Mouse (Mus musculus) adrenal gland, postnatal 0 days (tissue): ENCODE data around the gene Vmn1r119. TPM values are rescaled to one million over a fixed set of nuclear protein-coding genes. Genes with fewer than 3 reads are reported as not detected.

Experiments
- polyA plus RNA-seq: library from polyadenylated mRNA; unstranded; fragments of >200 nt; fragmentation: Nextera tagmentation; extraction: Ambion mirVana; gene quantifications from 2 replicates; pipeline ENCODE4 v1.2.1, GENCODE M21; 2015

Vmn1r119 gene
- polyA plus RNA-seq, result not detected in 2 replicates

GRCm38 (mm10) chr7:21012355-21012754 is at the start of gene Vmn1r119:
Gene Vmn1r119 (minus strand): TSS chr7:21012455.

GRCm38 (mm10) chr7:21053684-21054083 is 41.4 kb upstream of the Vmn1r119 start, which contains the start of gene Vmn1r120:
Gene Vmn1r120 (minus strand): TSS chr7:21053784.

Other genes starting within 250 kb of the Vmn1r119 start
- gene Vmn1r112, start 241.3 kb downstream of the Vmn1r119 start, polyA plus RNA-seq, result not detected in 2 replicates
- not detected in 2 replicates for gene Vmn1r113, start 225.2 kb downstream of the Vmn1r119 start, polyA plus RNA-seq
- gene Vmn1r114, start 200.3 kb downstream of the Vmn1r119 start, polyA plus RNA-seq, result not detected in 2 replicates
- not detected in 2 replicates for gene Vmn1r115, start 167.5 kb downstream of the Vmn1r119 start, polyA plus RNA-seq
- not detected in 2 replicates for gene Vmn1r116, start 140.2 kb downstream of the Vmn1r119 start, polyA plus RNA-seq
- not detected in 2 replicates for gene Vmn1r117, start 128.3 kb downstream of the Vmn1r119 start, polyA plus RNA-seq
- gene Vmn1r118, start 100.1 kb downstream of the Vmn1r119 start, polyA plus RNA-seq, result not detected in 2 replicates
- not detected in 2 replicates for gene Vmn1r120, start 41.3 kb upstream of the Vmn1r119 start, polyA plus RNA-seq
- not detected in 2 replicates for gene Vmn1r121, start 86.1 kb upstream of the Vmn1r119 start, polyA plus RNA-seq
- gene Vmn1r122, start 121.7 kb upstream of the Vmn1r119 start, polyA plus RNA-seq, result not detected in 2 replicates
- gene Vmn1r123, start 149.7 kb upstream of the Vmn1r119 start, polyA plus RNA-seq, result not detected in 2 replicates
- gene Gm5157, start 178.0 kb upstream of the Vmn1r119 start, polyA plus RNA-seq, result not detected in 2 replicates
- not detected in 2 replicates for gene Vmn1r124, start 248.2 kb upstream of the Vmn1r119 start, polyA plus RNA-seq